In genomic region chr10:77125078-77125731, GRCm38 (mm10) we compare ENCODE assay signal across 24 mouse cellular contexts. TPM values are rescaled to one million over a fixed set of nuclear protein-coding genes. Genes with fewer than 3 reads are reported as not detected.
DNase-seq lines count a peak whose midpoint lies in the region; ATAC-seq and TF ChIP-seq lines count a peak whose summit lies in the region.
"Had no signal": no experiment of that assay in that cellular context is flagged by ENCODE, and none has a peak within 500 bp of the region (broad histone marks: within the 10 kb centered on the region; RNA-seq: fewer than 3 reads in every experiment).

No protein-coding gene starts in this region.

- WGBS in liver, adult 2 months = 41% methylated on average over 18 of the region's 18 CpGs
- 57% methylated on average over 18 of the region's 18 CpGs for WGBS in kidney, postnatal 0 days
- WGBS in liver, postnatal 0 days (ENCODE audit: insufficient replicate concordance) = 71% methylated on average over 18 of the region's 18 CpGs

- H3K36me3 ChIP-seq in liver, adult 2 months (ENCODE audit: control insufficient read depth, insufficient read depth, low read length) = no peaks in the 10 kb centered on the region
- no peaks in the 10 kb centered on the region for H3K36me3 ChIP-seq in kidney, postnatal 0 days (ENCODE audit: insufficient read depth, low read length)
- no peaks in the 10 kb centered on the region for H3K36me3 ChIP-seq in liver, postnatal 0 days (replicated peaks; ENCODE audit: insufficient read depth, low read length)
- H3K36me3 ChIP-seq: liver, embryonic 13.5 days; neural tube, embryonic 13.5 days had no signal

- peak overlapping the region; percentile 68 for H3K27ac ChIP-seq in liver, adult 2 months (replicated peaks; ENCODE audit: insufficient read depth, low read depth, low read length)
- H3K27ac ChIP-seq in kidney, postnatal 0 days = peak overlapping the region; percentile 93
- H3K27ac ChIP-seq in liver, postnatal 0 days (ENCODE audit: low read depth) = peak overlapping the region; percentile 35; the same call in 1 of the 2 replicates
- H3K27ac ChIP-seq: heart, embryonic 13.5 days; layer of hippocampus, adult 2 months; liver, embryonic 13.5 days; neural tube, embryonic 13.5 days had no signal

- no peak for TF ChIP-seq CTCF in liver, adult 2 months (IDR thresholded peaks at IDR 0.05; ENCODE audit: low read depth, low read length)
- TF ChIP-seq CTCF in kidney, postnatal 0 days (IDR thresholded peaks at IDR 0.05; ENCODE audit: low read depth) = no peak
- no peak for TF ChIP-seq CTCF in liver, postnatal 0 days (IDR thresholded peaks at IDR 0.05; ENCODE audit: low read depth)

- H3K79me2 ChIP-seq in liver, adult 2 months (ENCODE audit: control insufficient read depth, insufficient read depth, low read length) = no peaks in the 10 kb centered on the region

- H3K9ac ChIP-seq in liver, adult 2 months (ENCODE audit: low read depth, low read length) = peak overlapping the region; percentile 57
- H3K9ac ChIP-seq in kidney, postnatal 0 days (ENCODE audit: low read depth, low read length) = 0 out of 2 replicates have a peak overlapping the region, but pooled peaks have one; percentile 19
- H3K9ac ChIP-seq in liver, postnatal 0 days (replicated peaks) = no peak overlapping the region; the same call in 1 of the 2 replicates
- H3K9ac ChIP-seq: heart, embryonic 13.5 days; liver, embryonic 13.5 days; neural tube, embryonic 13.5 days had no signal

- no peaks in the 10 kb centered on the region for H3K27me3 ChIP-seq in liver, adult 2 months (ENCODE audit: control insufficient read depth, insufficient read depth, low read length)
- H3K27me3 ChIP-seq in kidney, postnatal 0 days (ENCODE audit: insufficient read depth, low read length) = no peaks in the 10 kb centered on the region
- H3K27me3 ChIP-seq in liver, postnatal 0 days (ENCODE audit: insufficient read depth, low read length) = no peaks in the 10 kb centered on the region
- H3K27me3 ChIP-seq: heart, embryonic 13.5 days; liver, embryonic 13.5 days; neural tube, embryonic 13.5 days had no signal

- ATAC-seq in kidney, postnatal 0 days (replicated peaks; ENCODE audit: low FRiP score, low read depth) = peak; percentile 49
- 0 out of 2 replicates have a peak, but pooled peaks have one; percentile 7 for ATAC-seq in liver, postnatal 0 days
- ATAC-seq: hindbrain, embryonic 16.5 days; lung, postnatal 0 days had no signal

- H3K4me3 ChIP-seq in liver, adult 2 months (ENCODE audit: insufficient read depth, low read depth, low read length) = no peak overlapping the region
- no peak overlapping the region for H3K4me3 ChIP-seq in kidney, postnatal 0 days (replicated peaks; ENCODE audit: low read depth, low read length)
- H3K4me3 ChIP-seq in liver, postnatal 0 days (ENCODE audit: low read depth, low read length) = no peak overlapping the region
- H3K4me3 ChIP-seq: heart, embryonic 13.5 days; layer of hippocampus, adult 2 months; liver, embryonic 13.5 days; neural tube, embryonic 13.5 days had no signal

- H3K4me2 ChIP-seq in kidney, postnatal 0 days (ENCODE audit: low read length) = no peak overlapping the region
- H3K4me2 ChIP-seq in liver, postnatal 0 days (ENCODE audit: low read depth, low read length) = no peak overlapping the region
- H3K4me2 ChIP-seq: heart, embryonic 13.5 days; liver, embryonic 13.5 days; midbrain, embryonic 11.5 days; neural tube, embryonic 13.5 days had no signal

- no peak for TF ChIP-seq POLR2A in liver, adult 2 months (IDR thresholded peaks at IDR 0.05; ENCODE audit: extremely low read depth, insufficient read depth, low read length)

- H3K9me3 ChIP-seq in kidney, postnatal 0 days (replicated peaks; ENCODE audit: low read length) = no peaks in the 10 kb centered on the region
- no peaks in the 10 kb centered on the region for H3K9me3 ChIP-seq in liver, postnatal 0 days (ENCODE audit: low read length)
- H3K9me3 ChIP-seq: heart, embryonic 13.5 days; liver, embryonic 13.5 days; neural tube, embryonic 13.5 days had no signal

- intact Hi-C loops in left cerebral cortex, postnatal 14 days (cut with DNase I) = no loop called here

- no peak for TF ChIP-seq EP300 in liver, postnatal 0 days (IDR thresholded peaks at IDR 0.05; ENCODE audit: low read depth)

- DNase-seq in liver, adult 2 months (ENCODE audit: extremely low read depth, low read depth, low spot score) = peak; percentile 71
- DNase-seq in liver = no peak
- DNase-seq in kidney, adult 18-20 months = peak; percentile 80
- no peak for DNase-seq in kidney, postnatal 0 days (ENCODE audit: low spot score)
- no peak for DNase-seq in liver, postnatal 0 days
- no peak for DNase-seq in left cerebral cortex, postnatal 14 days (ENCODE audit: low spot score in 2 of 2)
- DNase-seq in frontal cortex, postnatal 10 days (ENCODE audit: low spot score in 2 of 2) = no peak
- DNase-seq: adrenal gland, postnatal 36 days; cerebellum, adult 18-20 months; cerebellum, postnatal 36 days; gastrocnemius, postnatal 10 days; heart, adult 11 months; heart, postnatal 36 days; layer of hippocampus, postnatal 36 days; liver, embryonic 13.5 days; right cerebral cortex, postnatal 14 days; thymus, adult 18-20 months; thymus, postnatal 4 days had no signal

- peaks cover 12% of the 10 kb centered on the region for H3K4me1 ChIP-seq in liver, adult 2 months (ENCODE audit: control insufficient read depth, insufficient read depth, low read length)
- H3K4me1 ChIP-seq in kidney, postnatal 0 days (replicated peaks; ENCODE audit: insufficient read depth, low read length) = peaks cover 22% of the 10 kb centered on the region
- peaks cover 12% of the 10 kb centered on the region for H3K4me1 ChIP-seq in liver, postnatal 0 days (ENCODE audit: insufficient read depth)

RNA-seq across cellular contexts. Expression of gene Col18a1, which starts 41.1 kb away (rescaled TPM):
- total RNA-seq in liver, adult 2 months (2014; rRNA removed) = 260 and 348 TPM in 2 replicates
- 452 and 472 TPM in 2 replicates for polyA plus RNA-seq in liver, adult 2 months (2012; rRNA removed)
- 178 and 197 TPM in 2 replicates for polyA plus RNA-seq in kidney, postnatal 0 days (2015; fragmentation: Nextera tagmentation; extraction: Ambion mirVana)
- polyA plus RNA-seq in liver, postnatal 0 days (2015; fragmentation: Nextera tagmentation; extraction: Ambion mirVana) = 137 and 167 TPM in 2 replicates
- 10 to 100 TPM in 1 of 2 experiments, 1 to 10 TPM in 1; 9.5 to 10.7 TPM for total RNA-seq in left cerebral cortex, postnatal 14 days (2021)

Comparison
In these comparisons a context has a peak if more than half of its experiments do, and no peak if none do; other contexts are left out.
1. DNase-seq: peak in liver, adult 2 months (single experiment) and kidney, adult 18-20 months (single experiment); none in liver (single experiment), kidney, postnatal 0 days (single experiment), liver, postnatal 0 days (single experiment), left cerebral cortex, postnatal 14 days (0 of 2) and frontal cortex, postnatal 10 days (0 of 2).
2. H3K27ac ChIP-seq: peak in every context shown above with its lines; median percentile 93 in kidney, postnatal 0 days; 68 in liver, adult 2 months; 35 in liver, postnatal 0 days.